Mouse (Mus musculus): ENCODE measurements around the gene Fmn2.

DNA sequence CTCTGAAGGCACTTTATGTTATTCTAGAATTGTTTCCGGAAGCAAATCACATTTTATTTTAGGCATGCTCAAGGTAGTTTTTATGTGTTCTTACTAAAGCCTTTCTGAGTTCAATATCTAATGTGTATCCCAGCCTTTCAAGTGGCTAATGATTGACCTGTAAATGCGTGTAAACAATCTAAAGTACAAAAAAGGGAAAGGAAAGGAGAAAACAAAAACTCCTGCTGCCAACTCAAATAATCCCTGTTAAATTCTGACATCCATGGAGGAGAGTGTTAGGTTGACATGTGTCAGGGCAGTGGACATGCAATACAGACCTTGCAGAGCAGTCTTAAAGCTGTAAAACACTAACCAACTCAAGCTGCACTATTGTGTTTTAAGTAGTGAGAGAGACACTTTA lies 241.0 kb downstream of the Fmn2 start:
- TF ChIP-seq CTCF (IDR thresholded peaks at IDR 0.05; ENCODE audit: borderline replicate concordance, insufficient read depth, low read length), result no peak
- TF ChIP-seq POLR2A (IDR thresholded peaks at IDR 0.05; ENCODE audit: low read depth, low read length), result no peak
